Mouse (Mus musculus): ENCODE data around the gene Lama4. TPM values are rescaled to one million over a fixed set of nuclear protein-coding genes. Genes with fewer than 3 reads are reported as not detected.

The Lama4 gene
- polyA plus RNA-seq, 1 experiment from 2014 or later = 46.6 TPM

- no peak overlapping the region for H3K4me2 ChIP-seq (ENCODE audit: low read depth, low read length)
- H3K27ac ChIP-seq (ENCODE audit: low read length) = no peak overlapping the region
- no peak overlapping the region for H3K9ac ChIP-seq (ENCODE audit: low read depth, low read length)
- H3K36me3 ChIP-seq (ENCODE audit: control insufficient read depth, insufficient read depth, low read length) = no peaks in the 10 kb centered on the region
- ATAC-seq = peak; percentile 50; the same call in 1 of the 2 replicates
- H3K4me1 ChIP-seq (ENCODE audit: control insufficient read depth, insufficient read depth, low read length) = no peaks in the 10 kb centered on the region
- H3K27me3 ChIP-seq (replicated peaks; ENCODE audit: control insufficient read depth, insufficient read depth, low read length) = no peaks in the 10 kb centered on the region
- no peak overlapping the region for H3K4me3 ChIP-seq (ENCODE audit: low read length)
- no peaks in the 10 kb centered on the region for H3K9me3 ChIP-seq (ENCODE audit: control insufficient read depth, low read length)
These were observed 101.6 kb downstream of the Lama4 start for GRCm38 (mm10) chr10:39066962-39067361.

GRCm38 (mm10) chr10:39072048-39072447 lies 106.7 kb downstream of the Lama4 start:
- Histone ChIP-seq H3K36me3 (ENCODE audit: control insufficient read depth, insufficient read depth, low read length) (no peaks in the 10 kb centered on the region), H3K9me3 (ENCODE audit: control insufficient read depth, low read length) (no peaks in the 10 kb centered on the region), H3K27me3 (replicated peaks; ENCODE audit: control insufficient read depth, insufficient read depth, low read length) (no peaks in the 10 kb centered on the region), H3K9ac (ENCODE audit: low read depth, low read length) (no peak overlapping the region), H3K4me3 (ENCODE audit: low read length) (no peak overlapping the region), H3K4me2 (ENCODE audit: low read depth, low read length) (no peak overlapping the region), H3K4me1 (ENCODE audit: control insufficient read depth, insufficient read depth, low read length) (no peaks in the 10 kb centered on the region), H3K27ac (ENCODE audit: low read length) (no peak overlapping the region)
- 74% methylated on average over 4 of the region's 4 CpGs for WGBS
- ATAC-seq = no peak

- Histone ChIP-seq H3K9me3 (ENCODE audit: control insufficient read depth, low read length) (no peaks in the 10 kb centered on the region), H3K27me3 (replicated peaks; ENCODE audit: control insufficient read depth, insufficient read depth, low read length) (no peaks in the 10 kb centered on the region), H3K4me2 (ENCODE audit: low read depth, low read length) (no peak overlapping the region), H3K4me1 (ENCODE audit: control insufficient read depth, insufficient read depth, low read length) (no peaks in the 10 kb centered on the region), H3K4me3 (ENCODE audit: low read length) (no peak overlapping the region), H3K9ac (ENCODE audit: low read depth, low read length) (no peak overlapping the region), H3K27ac (ENCODE audit: low read length) (no peak overlapping the region), H3K36me3 (ENCODE audit: control insufficient read depth, insufficient read depth, low read length) (peaks cover 4% of the 10 kb centered on the region; the same call in 1 of the 2 replicates)
- 85% methylated on average over 9 of the region's 9 CpGs for WGBS
- no peak for ATAC-seq
These were observed 131.7 kb downstream of the Lama4 start for GRCm38 (mm10) chr10:39096981-39097380.

- Histone ChIP-seq H3K4me3 (ENCODE audit: low read length) (no peak overlapping the region), H3K9me3 (ENCODE audit: control insufficient read depth, low read length) (no peaks in the 10 kb centered on the region), H3K9ac (ENCODE audit: low read depth, low read length) (no peak overlapping the region), H3K4me1 (ENCODE audit: control insufficient read depth, insufficient read depth, low read length) (no peaks in the 10 kb centered on the region), H3K36me3 (ENCODE audit: control insufficient read depth, insufficient read depth, low read length) (peaks cover 4% of the 10 kb centered on the region; the same call in 1 of the 2 replicates), H3K4me2 (ENCODE audit: low read depth, low read length) (no peak overlapping the region), H3K27me3 (replicated peaks; ENCODE audit: control insufficient read depth, insufficient read depth, low read length) (no peaks in the 10 kb centered on the region), H3K27ac (ENCODE audit: low read length) (no peak overlapping the region)
- no peak for ATAC-seq
- 94% methylated on average over 10 of the region's 10 CpGs for WGBS
These were observed 133.4 kb downstream of the Lama4 start for GRCm38 (mm10) chr10:39098746-39099145.

GRCm38 (mm10) chr10:39104803-39105449 lies 139.6 kb downstream of the Lama4 start:
- H3K4me3 ChIP-seq (ENCODE audit: low read length) = no peak overlapping the region
- H3K27me3 ChIP-seq (replicated peaks; ENCODE audit: control insufficient read depth, insufficient read depth, low read length) = no peaks in the 10 kb centered on the region
- H3K27ac ChIP-seq (ENCODE audit: low read length) = no peak overlapping the region
- peaks cover 3% of the 10 kb centered on the region; the same call in 1 of the 2 replicates for H3K36me3 ChIP-seq (ENCODE audit: control insufficient read depth, insufficient read depth, low read length)
- no peak overlapping the region for H3K9ac ChIP-seq (ENCODE audit: low read depth, low read length)
- WGBS = 87% methylated on average over 8 of the region's 8 CpGs
- no peak overlapping the region for H3K4me2 ChIP-seq (ENCODE audit: low read depth, low read length)
- H3K4me1 ChIP-seq (ENCODE audit: control insufficient read depth, insufficient read depth, low read length) = no peaks in the 10 kb centered on the region
- H3K9me3 ChIP-seq (ENCODE audit: control insufficient read depth, low read length) = no peaks in the 10 kb centered on the region
- ATAC-seq = no peak

GRCm38 (mm10) chr10:39106413-39106812 lies 141.1 kb downstream of the Lama4 start:
- 67% methylated on average over 3 of the region's 3 CpGs for WGBS
- Histone ChIP-seq H3K4me1 (ENCODE audit: control insufficient read depth, insufficient read depth, low read length) (no peaks in the 10 kb centered on the region), H3K36me3 (ENCODE audit: control insufficient read depth, insufficient read depth, low read length) (peaks cover 3% of the 10 kb centered on the region; the same call in 1 of the 2 replicates)

GRCm38 (mm10) chr10:39106935-39107334 lies 141.6 kb downstream of the Lama4 start:
- H3K9me3 ChIP-seq (ENCODE audit: control insufficient read depth, low read length) = no peaks in the 10 kb centered on the region
- no peak overlapping the region for H3K4me2 ChIP-seq (ENCODE audit: low read depth, low read length)
- no peak overlapping the region for H3K27ac ChIP-seq (ENCODE audit: low read length)
- H3K27me3 ChIP-seq (replicated peaks; ENCODE audit: control insufficient read depth, insufficient read depth, low read length) = no peaks in the 10 kb centered on the region
- no peaks in the 10 kb centered on the region for H3K4me1 ChIP-seq (ENCODE audit: control insufficient read depth, insufficient read depth, low read length)
- no peak overlapping the region for H3K4me3 ChIP-seq (ENCODE audit: low read length)
- no peak for ATAC-seq
- 53% methylated on average over 4 of the region's 4 CpGs for WGBS
- peaks cover 3% of the 10 kb centered on the region; the same call in 1 of the 2 replicates for H3K36me3 ChIP-seq (ENCODE audit: control insufficient read depth, insufficient read depth, low read length)
- H3K9ac ChIP-seq (ENCODE audit: low read depth, low read length) = no peak overlapping the region

More at GRCm38 (mm10) chr10:39106413-39106812, 141.1 kb downstream of the Lama4 start:
- Histone ChIP-seq H3K27me3 (replicated peaks; ENCODE audit: control insufficient read depth, insufficient read depth, low read length) (no peaks in the 10 kb centered on the region), H3K27ac (ENCODE audit: low read length) (no peak overlapping the region), H3K4me3 (ENCODE audit: low read length) (no peak overlapping the region), H3K9me3 (ENCODE audit: control insufficient read depth, low read length) (no peaks in the 10 kb centered on the region), H3K4me2 (ENCODE audit: low read depth, low read length) (no peak overlapping the region), H3K9ac (ENCODE audit: low read depth, low read length) (no peak overlapping the region)
- ATAC-seq = no peak

- Histone ChIP-seq H3K9me3 (ENCODE audit: control insufficient read depth, low read length) (no peaks in the 10 kb centered on the region), H3K4me1 (ENCODE audit: control insufficient read depth, insufficient read depth, low read length) (no peaks in the 10 kb centered on the region), H3K9ac (ENCODE audit: low read depth, low read length) (no peak overlapping the region), H3K4me2 (ENCODE audit: low read depth, low read length) (no peak overlapping the region), H3K4me3 (ENCODE audit: low read length) (no peak overlapping the region), H3K27me3 (replicated peaks; ENCODE audit: control insufficient read depth, insufficient read depth, low read length) (no peaks in the 10 kb centered on the region), H3K27ac (ENCODE audit: low read length) (no peak overlapping the region), H3K36me3 (ENCODE audit: control insufficient read depth, insufficient read depth, low read length) (peaks cover 3% of the 10 kb centered on the region; the same call in 1 of the 2 replicates)
- no peak for ATAC-seq
- 64% methylated on average over 10 of the region's 10 CpGs for WGBS
These were observed 143.6 kb downstream of the Lama4 start for GRCm38 (mm10) chr10:39108837-39109488.

- Histone ChIP-seq H3K4me1 (ENCODE audit: control insufficient read depth, insufficient read depth, low read length) (no peaks in the 10 kb centered on the region), H3K4me2 (ENCODE audit: low read depth, low read length) (no peak overlapping the region), H3K9ac (ENCODE audit: low read depth, low read length) (no peak overlapping the region), H3K36me3 (ENCODE audit: control insufficient read depth, insufficient read depth, low read length) (peaks cover 3% of the 10 kb centered on the region; the same call in 1 of the 2 replicates), H3K27me3 (replicated peaks; ENCODE audit: control insufficient read depth, insufficient read depth, low read length) (no peaks in the 10 kb centered on the region), H3K27ac (ENCODE audit: low read length) (no peak overlapping the region), H3K9me3 (ENCODE audit: control insufficient read depth, low read length) (no peaks in the 10 kb centered on the region), H3K4me3 (ENCODE audit: low read length) (no peak overlapping the region)
- ATAC-seq = no peak
- 55% methylated on average over 4 of the region's 4 CpGs for WGBS
These were observed 144.2 kb downstream of the Lama4 start for GRCm38 (mm10) chr10:39109489-39109874.
